Mouse (Mus musculus) liver, postnatal 0 days (tissue): Measurements from ENCODE around the gene Dapk3. TPM values are rescaled to one million over a fixed set of nuclear protein-coding genes. Genes with fewer than 3 reads are reported as not detected.

Experiments used
- ATAC-seq: fragments of 200-750 bp; cut with Nextera tagmentation; 2 replicates; pipeline ENCODE4 v1.8.0; 2017; ENCODE audit warnings: mild to moderate bottlenecking, moderate library complexity
- DNase-seq: peaks from one replicate; pipeline ENCODE4 v3.0.0-alpha.2; 2016
- H3K27ac ChIP-seq: fragments of 300-500 bp; sonication (generic); 2 replicates; pipeline ENCODE4 v1.5.1; 2014; ENCODE audit warnings: antibody characterized with exemption, moderate library complexity, mild to moderate bottlenecking, low read depth
- H3K27me3 ChIP-seq: fragments of 300-500 bp; sonication (generic); 2 replicates; pipeline ENCODE4 v1.6.1; 2014; ENCODE audit warnings: low read length, control low read depth, mixed read lengths; ENCODE audit not compliant: insufficient read depth
- H3K36me3 ChIP-seq: fragments of 300-500 bp; sonication (generic); replicated peaks from 2 replicates; pipeline ENCODE4 v1.6.1; 2014; ENCODE audit warnings: mild to moderate bottlenecking, control low read depth, low read length, moderate library complexity, mixed read lengths; ENCODE audit not compliant: insufficient read depth
- H3K4me1 ChIP-seq: fragments of 300-500 bp; sonication (generic); 2 replicates; pipeline ENCODE4 v1.6.1; 2014; ENCODE audit warnings: antibody characterized with exemption, mild to moderate bottlenecking, control low read depth; ENCODE audit not compliant: insufficient read depth
- H3K4me2 ChIP-seq: fragments of 300-500 bp; sonication (generic); 2 replicates; pipeline ENCODE4 v1.6.1; 2014; ENCODE audit warnings: low read depth, mild to moderate bottlenecking, low read length, moderate library complexity, mixed read lengths
- H3K4me3 ChIP-seq: fragments of 300-500 bp; sonication (generic); 2 replicates; pipeline ENCODE4 v1.5.1; 2014; ENCODE audit warnings: low read depth, low read length
- H3K9ac ChIP-seq: fragments of 300-500 bp; sonication (generic); replicated peaks from 2 replicates; pipeline ENCODE4 v1.6.1; 2014; ENCODE audit warnings: mild to moderate bottlenecking, moderate library complexity
- H3K9me3 ChIP-seq: fragments of 300-500 bp; sonication (generic); 2 replicates; pipeline ENCODE4 v1.6.1; 2016; ENCODE audit warnings: mild to moderate bottlenecking, control low read depth, low read length, mixed read lengths
- CTCF ChIP-seq: sonication (generic); IDR thresholded peaks from 2 replicates; pipeline ENCODE4 v1.5.1; 2016; ENCODE audit warnings: antibody characterized with exemption, low read depth
- EP300 ChIP-seq: IDR thresholded peaks from 2 replicates; pipeline ENCODE4 v1.6.1; 2016; ENCODE audit warnings: antibody characterized with exemption, low read depth, mild to moderate bottlenecking
- WGBS: fragments of 180-500 bp; shearing (Covaris S2); extraction: QIAGEN DNeasy Blood & Tissue Kit; methylation state at CpG from one replicate; pipeline ENCODE4 v1.1.7; 2014; ENCODE audit not compliant: insufficient replicate concordance; 5-methylcytosine and 5-hydroxymethylcytosine counted together
- polyA plus RNA-seq: library from polyadenylated mRNA; unstranded; fragments of >200 nt; fragmentation: Nextera tagmentation; extraction: Ambion mirVana; gene quantifications from 2 replicates; pipeline ENCODE4 v1.2.1, GENCODE M21; 2015

The Dapk3 gene
- polyA plus RNA-seq, 1 experiment from 2014 or later, result 15.3 TPM

GRCm38 (mm10) chr10:81140717-81141454, 41.9 kb upstream of the Dapk3 start:
- Histone ChIP-seq H3K9me3 (no peaks in the 10 kb centered on the region), H3K9ac (peak overlapping the region; percentile 96), H3K4me3 (peak overlapping the region; percentile 97), H3K4me2 (peak overlapping the region; percentile 98), H3K27me3 (no peaks in the 10 kb centered on the region), H3K36me3 (peaks cover 44% of the 10 kb centered on the region), H3K4me1 (peaks cover 47% of the 10 kb centered on the region), H3K27ac (peak overlapping the region; percentile 20)
- no peak for TF ChIP-seq EP300
- TF ChIP-seq CTCF, result no peak
- DNase-seq (no peak), ATAC-seq (no peak)
- 34% methylated on average over 10 of the region's 10 CpGs for WGBS

DNA sequence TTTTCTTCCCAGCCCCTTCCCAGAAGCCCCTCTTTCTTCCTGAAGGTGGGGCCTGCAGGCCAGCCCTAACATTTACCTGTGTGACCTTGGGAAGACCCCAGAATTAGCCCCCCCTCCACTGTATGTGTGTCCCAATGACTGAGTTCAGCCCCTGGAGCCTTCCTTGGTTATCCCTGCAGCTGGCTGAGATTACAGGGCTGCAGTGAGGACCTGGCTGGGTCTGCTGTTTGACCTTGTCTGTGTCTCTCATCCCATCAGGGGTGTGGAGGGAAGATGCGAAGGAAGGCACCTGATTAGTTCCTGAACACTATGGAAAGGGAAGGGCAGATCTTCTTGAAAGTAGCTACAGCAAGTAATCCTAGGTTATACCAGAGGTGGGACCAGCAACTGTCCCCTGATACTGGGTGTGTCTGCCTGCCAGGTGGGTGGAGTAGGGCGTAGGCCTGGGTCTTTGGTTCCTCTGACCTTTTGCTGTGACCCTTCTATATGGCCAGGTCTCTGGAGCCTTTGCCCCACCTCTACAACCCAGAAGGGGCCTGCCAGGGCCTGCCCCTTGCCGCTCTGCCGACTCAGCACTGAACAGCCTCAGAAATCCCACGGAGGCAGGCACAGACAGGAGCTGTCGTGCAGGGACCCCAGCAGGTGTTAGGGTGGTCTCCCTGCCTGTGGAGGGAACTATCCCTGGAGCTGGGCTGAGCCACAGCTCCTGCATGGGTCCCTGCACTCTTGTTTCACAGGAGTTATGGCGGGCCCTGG, 41.2 kb upstream of the Dapk3 start:
- no peak for DNase-seq
- TF ChIP-seq EP300 (no peak), CTCF (no peak)
- Histone ChIP-seq H3K4me2 (peak overlapping the region; percentile 98), H3K27me3 (no peaks in the 10 kb centered on the region), H3K9ac (peak overlapping the region; percentile 96), H3K9me3 (no peaks in the 10 kb centered on the region), H3K4me1 (peaks cover 47% of the 10 kb centered on the region), H3K27ac (0 out of 2 replicates have a peak overlapping the region, but pooled peaks have one; percentile 37), H3K4me3 (no peak overlapping the region), H3K36me3 (peaks cover 51% of the 10 kb centered on the region)
- ATAC-seq, result no peak
- 76% methylated on average over 7 of the region's 7 CpGs for WGBS

GRCm38 (mm10) chr10:81142551-81142981, 40.2 kb upstream of the Dapk3 start:
- Histone ChIP-seq H3K4me1 (peaks cover 47% of the 10 kb centered on the region), H3K4me3 (no peak overlapping the region), H3K27ac (peak overlapping the region; percentile 16; the same call in 1 of the 2 replicates), H3K27me3 (no peaks in the 10 kb centered on the region), H3K9me3 (no peaks in the 10 kb centered on the region), H3K36me3 (peaks cover 60% of the 10 kb centered on the region), H3K9ac (0 out of 2 replicates have a peak overlapping the region, but pooled peaks have one; percentile 23), H3K4me2 (0 out of 2 replicates have a peak overlapping the region, but pooled peaks have one; percentile 20)
- ATAC-seq (no peak), DNase-seq (no peak)
- WGBS, result 59% methylated on average over 5 of the region's 5 CpGs
- TF ChIP-seq CTCF, result no peak
- no peak for TF ChIP-seq EP300

DNA sequence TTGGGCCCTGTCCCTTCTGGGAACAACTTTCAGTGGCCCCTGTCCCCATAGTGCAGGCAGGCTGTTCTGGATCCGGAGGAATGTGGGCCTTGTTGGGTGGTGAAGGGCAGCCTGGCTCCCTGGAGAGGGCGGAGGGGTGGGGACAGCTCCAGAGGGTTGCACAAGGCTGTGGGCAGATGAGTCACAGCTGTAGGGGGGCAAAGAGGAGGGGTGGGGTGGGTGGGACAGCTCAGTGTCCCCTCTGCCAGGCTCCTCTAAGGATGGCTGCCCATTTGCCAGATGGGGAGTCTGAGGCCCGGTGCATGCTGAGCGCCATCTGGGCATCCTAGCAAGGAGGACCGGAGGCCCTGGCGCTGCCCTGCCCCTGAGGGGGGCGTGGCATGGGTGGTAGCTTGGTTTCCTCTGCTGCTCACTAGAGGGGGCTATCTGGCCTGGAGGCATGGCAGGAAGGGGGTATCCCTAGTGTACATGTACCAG, 39.6 kb upstream of the Dapk3 start:
- Histone ChIP-seq H3K4me1 (peaks cover 46% of the 10 kb centered on the region), H3K9ac (no peak overlapping the region), H3K4me3 (no peak overlapping the region), H3K27me3 (no peaks in the 10 kb centered on the region), H3K4me2 (no peak overlapping the region), H3K36me3 (peaks cover 67% of the 10 kb centered on the region), H3K9me3 (no peaks in the 10 kb centered on the region), H3K27ac (peak overlapping the region; percentile 16; the same call in 1 of the 2 replicates)
- DNase-seq (no peak), ATAC-seq (no peak)
- WGBS, result 83% methylated on average over 7 of the region's 7 CpGs
- no peak for TF ChIP-seq EP300
- peak; percentile 24; the same call in 1 of the 2 replicates for TF ChIP-seq CTCF

DNA sequence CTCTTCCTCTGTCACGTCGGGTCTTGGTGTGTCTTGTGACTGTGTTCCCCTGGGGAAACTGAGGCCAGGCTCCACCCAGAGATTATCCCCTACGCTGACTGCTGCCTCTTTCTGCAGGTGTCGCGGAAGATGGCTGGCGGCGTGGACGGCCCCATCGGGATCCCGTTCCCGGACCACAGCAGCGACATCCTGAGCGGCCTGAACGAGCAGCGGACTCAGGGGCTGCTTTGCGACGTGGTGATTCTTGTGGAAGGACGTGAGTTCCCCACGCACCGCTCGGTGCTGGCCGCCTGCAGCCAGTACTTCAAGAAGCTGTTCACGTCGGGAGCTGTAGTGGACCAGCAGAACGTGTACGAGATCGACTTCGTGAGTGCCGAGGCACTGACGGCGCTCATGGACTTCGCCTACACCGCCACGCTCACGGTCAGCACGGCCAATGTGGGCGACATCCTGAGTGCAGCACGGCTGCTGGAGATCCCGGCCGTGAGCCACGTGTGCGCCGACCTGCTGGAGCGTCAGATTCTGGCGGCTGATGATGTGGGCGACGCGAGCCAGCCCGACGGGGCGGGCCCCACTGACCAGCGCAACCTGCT, 38.9 kb upstream of the Dapk3 start:
- no peak for TF ChIP-seq EP300
- no peak for TF ChIP-seq CTCF
- no peaks in the 10 kb centered on the region for H3K9me3 ChIP-seq
- DNase-seq (no peak), ATAC-seq (no peak)
- no peak overlapping the region for H3K4me2 ChIP-seq
- 94% methylated on average over 45 of the region's 52 CpGs for WGBS
- no peak overlapping the region for H3K27ac ChIP-seq
- H3K9ac ChIP-seq, result no peak overlapping the region
- H3K27me3 ChIP-seq, result no peaks in the 10 kb centered on the region
- peaks cover 41% of the 10 kb centered on the region for H3K4me1 ChIP-seq
- H3K4me3 ChIP-seq, result no peak overlapping the region
- peaks cover 74% of the 10 kb centered on the region for H3K36me3 ChIP-seq

DNA sequence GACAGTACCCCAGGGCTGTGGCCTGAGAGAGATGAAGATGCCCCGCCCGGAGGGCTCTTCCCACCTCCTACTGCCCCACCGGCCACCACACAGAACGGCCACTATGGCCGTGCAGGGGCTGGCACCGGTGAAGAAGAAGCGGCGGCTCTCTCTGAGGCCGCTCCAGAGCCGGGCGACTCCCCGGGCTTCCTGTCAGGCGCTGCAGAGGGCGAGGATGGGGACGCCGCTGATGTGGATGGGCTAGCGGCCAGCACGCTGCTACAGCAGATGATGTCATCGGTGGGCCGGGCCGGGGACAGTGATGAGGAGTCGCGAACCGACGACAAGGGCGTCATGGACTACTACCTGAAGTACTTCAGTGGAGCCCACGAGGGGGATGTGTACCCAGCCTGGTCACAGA, 38.1 kb upstream of the Dapk3 start:
- H3K9me3 ChIP-seq, result no peaks in the 10 kb centered on the region
- WGBS, result 90% methylated on average over 25 of the region's 27 CpGs
- ATAC-seq, result no peak
- peaks cover 34% of the 10 kb centered on the region for H3K4me1 ChIP-seq
- TF ChIP-seq CTCF (no peak), EP300 (no peak)
- H3K27me3 ChIP-seq, result no peaks in the 10 kb centered on the region
- no peak for DNase-seq
- H3K4me2 ChIP-seq, result no peak overlapping the region
- no peak overlapping the region for H3K4me3 ChIP-seq
- H3K36me3 ChIP-seq, result peaks cover 81% of the 10 kb centered on the region
- no peak overlapping the region for H3K9ac ChIP-seq
- H3K27ac ChIP-seq, result no peak overlapping the region
